Mouse (Mus musculus) midbrain, embryonic 13.5 days (tissue): ENCODE results near the gene Olfr1104. TPM values are rescaled to one million over a fixed set of nuclear protein-coding genes. Genes with fewer than 3 reads are reported as not detected.

Experiments used
- ATAC-seq: fragments of 200-750 bp; cut with Nextera tagmentation; 2 replicates; pipeline ENCODE4 v1.8.0; 2017; ENCODE audit warnings: mild to moderate bottlenecking, moderate TSS enrichment, moderate library complexity
- H3K27ac ChIP-seq: fragments of 300-500 bp; sonication (generic); 2 replicates; pipeline ENCODE4 v1.5.1; 2015; ENCODE audit warnings: inconsistent platforms, mild to moderate bottlenecking, moderate library complexity
- H3K27me3 ChIP-seq: fragments of 300-500 bp; sonication (generic); 2 replicates; pipeline ENCODE4 v1.6.1; 2015; ENCODE audit warnings: mild to moderate bottlenecking, inconsistent platforms
- H3K36me3 ChIP-seq: fragments of 300-500 bp; sonication (generic); 2 replicates; pipeline ENCODE4 v1.6.1; 2015; ENCODE audit warnings: mild to moderate bottlenecking, inconsistent platforms
- H3K4me1 ChIP-seq: fragments of 300-500 bp; sonication (generic); replicated peaks from 2 replicates; pipeline ENCODE4 v1.6.1; 2015; ENCODE audit warnings: inconsistent platforms
- H3K4me2 ChIP-seq: fragments of 300-500 bp; sonication (generic); replicated peaks from 2 replicates; pipeline ENCODE4 v1.6.1; 2015; ENCODE audit warnings: moderate library complexity, mild to moderate bottlenecking, inconsistent platforms
- H3K4me3 ChIP-seq: fragments of 300-500 bp; sonication (generic); replicated peaks from 2 replicates; pipeline ENCODE4 v1.5.1; 2015; ENCODE audit warnings: mild to moderate bottlenecking, inconsistent platforms
- H3K9ac ChIP-seq: fragments of 300-500 bp; sonication (generic); replicated peaks from 2 replicates; pipeline ENCODE4 v1.6.1; 2015; ENCODE audit warnings: mild to moderate bottlenecking, inconsistent platforms
- H3K9me3 ChIP-seq: fragments of 300-500 bp; sonication (generic); 2 replicates; pipeline ENCODE4 v1.6.1; 2016; ENCODE audit warnings: mild to moderate bottlenecking, inconsistent platforms
- WGBS: fragments of 180-500 bp; shearing (Covaris S2); methylation state at CpG from one replicate; pipeline ENCODE4 v1.1.7; 2015; 5-methylcytosine and 5-hydroxymethylcytosine counted together
- polyA plus RNA-seq: library from polyadenylated mRNA; unstranded; fragments of >200 nt; fragmentation: Nextera tagmentation; extraction: Ambion mirVana; gene quantifications from 2 replicates; pipeline ENCODE4 v1.2.1, GENCODE M21; 2015

Olfr1104 gene
- not detected in 2 replicates for polyA plus RNA-seq

GRCm38 (mm10) chr2:87026980-87027379, at the start of gene Olfr1104:
TSS of gene Olfr1104 (minus strand) at chr2:87027080.
- Histone ChIP-seq H3K4me1 (no peaks in the 10 kb centered on the region), H3K36me3 (no peaks in the 10 kb centered on the region), H3K4me3 (no peak within 1 kb of the TSS), H3K9me3 (no peaks in the 10 kb centered on the region), H3K27me3 (no peaks in the 10 kb centered on the region), H3K27ac (no peak within 1 kb of the TSS), H3K4me2 (no peak within 1 kb of the TSS), H3K9ac (no peak within 1 kb of the TSS)
- ATAC-seq = no peak
- 93% methylated on average over 1 of the region's 1 CpGs for WGBS

GRCm38 (mm10) chr2:87075717-87076116, 48.8 kb upstream of the Olfr1104 start, which contains the start of gene Olfr1107:
TSS of gene Olfr1107 (minus strand) at chr2:87075817.
- Histone ChIP-seq H3K9ac (no peak within 1 kb of the TSS), H3K9me3 (no peaks in the 10 kb centered on the region), H3K4me3 (no peak within 1 kb of the TSS), H3K4me1 (no peaks in the 10 kb centered on the region), H3K4me2 (no peak within 1 kb of the TSS), H3K36me3 (no peaks in the 10 kb centered on the region), H3K27me3 (no peaks in the 10 kb centered on the region), H3K27ac (no peak within 1 kb of the TSS)
- WGBS = 84% methylated on average over 1 of the region's 1 CpGs
- ATAC-seq = no peak

DNA sequence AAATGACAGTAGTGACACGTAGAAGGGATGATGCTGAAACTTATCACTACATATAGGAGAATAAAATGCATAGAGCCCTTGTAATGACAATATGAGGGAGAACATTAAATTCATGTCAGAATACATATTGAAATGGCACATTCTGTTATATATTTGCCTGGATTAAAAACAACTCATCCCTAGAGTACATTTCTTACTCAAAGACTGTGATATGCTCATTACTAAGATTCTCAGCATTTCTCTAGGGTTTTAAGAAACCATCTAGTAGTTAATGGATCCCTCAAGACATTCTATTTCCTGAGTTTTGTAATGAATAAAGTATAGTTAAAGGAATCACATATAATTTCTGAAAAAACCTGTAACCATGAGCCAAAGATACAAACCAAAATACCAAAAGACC, 25.3 kb upstream of the Olfr1104 start, which contains the start of gene Olfr1106:
TSS of gene Olfr1106 (minus strand) at position 101 of the 400 bp plus-strand sequence.
- Histone ChIP-seq H3K36me3 (no peaks in the 10 kb centered on the region), H3K4me1 (no peaks in the 10 kb centered on the region), H3K9ac (no peak within 1 kb of the TSS), H3K27ac (no peak within 1 kb of the TSS), H3K9me3 (no peaks in the 10 kb centered on the region), H3K4me2 (no peak within 1 kb of the TSS), H3K27me3 (no peaks in the 10 kb centered on the region), H3K4me3 (no peak within 1 kb of the TSS)
- no peak for ATAC-seq
- 64% methylated on average over 1 of the region's 1 CpGs for WGBS

- Histone ChIP-seq H3K4me1 (no peaks in the 10 kb centered on the region), H3K4me3 (no peak within 1 kb of the TSS), H3K4me2 (no peak within 1 kb of the TSS), H3K27ac (no peak within 1 kb of the TSS), H3K9me3 (no peaks in the 10 kb centered on the region), H3K27me3 (no peaks in the 10 kb centered on the region), H3K36me3 (no peaks in the 10 kb centered on the region), H3K9ac (no peak within 1 kb of the TSS)
- ATAC-seq = no peak
Measured at GRCm38 (mm10) chr2:87036431-87036830, 9.6 kb upstream of the Olfr1104 start, which contains the start of gene Olfr1105. TSS of gene Olfr1105 (minus strand) at chr2:87036531.

- no peak within 1 kb of the TSS for H3K27ac ChIP-seq
- H3K9me3 ChIP-seq = no peaks in the 10 kb centered on the region
- no peaks in the 10 kb centered on the region for H3K27me3 ChIP-seq
- H3K9ac ChIP-seq = no peak within 1 kb of the TSS
- H3K4me2 ChIP-seq = no peak within 1 kb of the TSS
- no peak within 1 kb of the TSS for H3K4me3 ChIP-seq
- no peak for ATAC-seq
- H3K36me3 ChIP-seq = no peaks in the 10 kb centered on the region
- no peaks in the 10 kb centered on the region for H3K4me1 ChIP-seq
Measured at GRCm38 (mm10) chr2:86998098-86998497, 28.8 kb downstream of the Olfr1104 start, which contains the start of gene Olfr1102. TSS of gene Olfr1102 (plus strand) at chr2:86998398.

DNA sequence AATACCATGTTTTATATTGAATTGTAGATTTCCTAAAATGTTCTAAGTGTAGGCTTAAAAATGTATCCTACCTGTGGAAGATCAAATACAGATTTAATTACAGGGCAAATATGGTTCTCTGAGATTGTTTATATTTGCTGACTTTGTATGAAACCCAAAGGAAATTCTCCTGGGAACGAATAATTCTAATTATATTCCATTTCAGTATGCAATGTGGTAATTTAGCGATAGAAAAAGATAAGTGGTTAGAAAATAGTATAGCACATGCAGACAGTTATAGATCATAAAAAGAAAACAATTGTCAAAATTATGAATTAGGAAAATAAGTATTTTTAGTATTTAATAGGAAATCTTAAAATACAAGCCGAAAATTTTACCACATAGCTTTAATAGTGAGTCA, 35.8 kb downstream of the Olfr1104 start, which contains the start of gene Olfr1101:
TSS of gene Olfr1101 (minus strand) at position 101 of the 400 bp plus-strand sequence.
- Histone ChIP-seq H3K4me1 (no peaks in the 10 kb centered on the region), H3K4me3 (no peak within 1 kb of the TSS), H3K9me3 (no peaks in the 10 kb centered on the region), H3K27ac (no peak within 1 kb of the TSS), H3K4me2 (no peak within 1 kb of the TSS), H3K36me3 (no peaks in the 10 kb centered on the region), H3K9ac (no peak within 1 kb of the TSS), H3K27me3 (no peaks in the 10 kb centered on the region)
- no peak for ATAC-seq
- WGBS = 83% methylated on average over 3 of the region's 3 CpGs

- Histone ChIP-seq H3K4me3 (no peak within 1 kb of the TSS), H3K27me3 (no peaks in the 10 kb centered on the region), H3K9ac (no peak within 1 kb of the TSS), H3K9me3 (no peaks in the 10 kb centered on the region), H3K36me3 (no peaks in the 10 kb centered on the region), H3K4me2 (no peak within 1 kb of the TSS), H3K4me1 (no peaks in the 10 kb centered on the region), H3K27ac (no peak within 1 kb of the TSS)
- 81% methylated on average over 3 of the region's 3 CpGs for WGBS
- no peak for ATAC-seq
Measured at GRCm38 (mm10) chr2:86979854-86980253, 47.0 kb downstream of the Olfr1104 start, which contains the start of gene Olfr1100. TSS of gene Olfr1100 (minus strand) at chr2:86979954.

Other genes with a start within 250 kb of the Olfr1104 start
- not detected in 2 replicates for gene Olfr1093, start 244.6 kb downstream of the Olfr1104 start, polyA plus RNA-seq
- not detected in 2 replicates for gene Olfr141, start 217.1 kb downstream of the Olfr1104 start, polyA plus RNA-seq
- not detected in 2 replicates for gene Olfr1094, start 202.4 kb downstream of the Olfr1104 start, polyA plus RNA-seq
- gene Olfr1095, start 175.4 kb downstream of the Olfr1104 start, polyA plus RNA-seq = not detected in 2 replicates
- not detected in 2 replicates for gene Gm13723, start 152.3 kb downstream of the Olfr1104 start, polyA plus RNA-seq
- not detected in 2 replicates for gene Olfr1097, start 134.9 kb downstream of the Olfr1104 start, polyA plus RNA-seq
- not detected in 2 replicates for gene Olfr1098, start 102.5 kb downstream of the Olfr1104 start, polyA plus RNA-seq
- gene Olfr1099, start 66.4 kb downstream of the Olfr1104 start, polyA plus RNA-seq = not detected in 2 replicates
- not detected in 2 replicates for gene Olfr1100, start 47.1 kb downstream of the Olfr1104 start, polyA plus RNA-seq
- not detected in 2 replicates for gene Olfr1101, start 35.9 kb downstream of the Olfr1104 start, polyA plus RNA-seq
- not detected in 2 replicates for gene Olfr1102, start 28.7 kb downstream of the Olfr1104 start, polyA plus RNA-seq
- not detected in 2 replicates for gene Olfr1105, start 9.5 kb upstream of the Olfr1104 start, polyA plus RNA-seq
- gene Olfr1106, start 25.2 kb upstream of the Olfr1104 start, polyA plus RNA-seq = not detected in 2 replicates
- gene Olfr1107, start 48.7 kb upstream of the Olfr1104 start, polyA plus RNA-seq = not detected in 2 replicates
- gene Olfr1109, start 68.9 kb upstream of the Olfr1104 start, polyA plus RNA-seq = not detected in 2 replicates
- not detected in 2 replicates for gene Olfr259, start 87.5 kb upstream of the Olfr1104 start, polyA plus RNA-seq
- not detected in 2 replicates for gene Olfr1110, start 113.2 kb upstream of the Olfr1104 start, polyA plus RNA-seq
- gene Olfr1111, start 125.5 kb upstream of the Olfr1104 start, polyA plus RNA-seq = not detected in 2 replicates
- gene Olfr1112, start 160.7 kb upstream of the Olfr1104 start, polyA plus RNA-seq = not detected in 2 replicates
- not detected in 2 replicates for gene Olfr1113, start 181.9 kb upstream of the Olfr1104 start, polyA plus RNA-seq
- not detected in 2 replicates for gene Olfr1115, start 220.9 kb upstream of the Olfr1104 start, polyA plus RNA-seq
- gene Olfr1116, start 240.5 kb upstream of the Olfr1104 start, polyA plus RNA-seq = not detected in 2 replicates